Mouse (Mus musculus) bone marrow, adult 2 months (tissue): ENCODE data around the gene Maats1. TPM values are rescaled to one million over a fixed set of nuclear protein-coding genes. Genes with fewer than 3 reads are reported as not detected.

ENCODE experiments used
- H3K27ac ChIP-seq: fragments of 200-500 bp; 2 replicates; pipeline ENCODE4 v1.5.1; 2012; ENCODE audit warnings: low read depth, mild to moderate bottlenecking, control low read depth, inconsistent platforms, low read length; ENCODE audit not compliant: control insufficient read depth, poor library complexity, insufficient read depth
- H3K4me1 ChIP-seq: fragments of 200-500 bp; 2 replicates; pipeline ENCODE4 v1.6.1; 2011; ENCODE audit warnings: low read length; ENCODE audit not compliant: control insufficient read depth, insufficient read depth
- H3K4me3 ChIP-seq: fragments of 200-500 bp; replicated peaks from 2 replicates; pipeline ENCODE3; 2011; ENCODE audit warnings: mild to moderate bottlenecking, low read depth, low read length, control low read depth; ENCODE audit not compliant: control insufficient read depth
- CTCF ChIP-seq: fragments of 200-500 bp; IDR thresholded peaks from 2 replicates; pipeline ENCODE4 v1.5.1; 2011; ENCODE audit warnings: low read length, control low read depth; ENCODE audit not compliant: control insufficient read depth, insufficient read depth
- POLR2A ChIP-seq: fragments of 200-500 bp; IDR thresholded peaks from 2 replicates; pipeline ENCODE4 v1.6.1; 2011; ENCODE audit warnings: low read depth, mild to moderate bottlenecking, control low read depth, low read length, borderline replicate concordance; ENCODE audit not compliant: control insufficient read depth
- WGBS: fragments of 180-500 bp; shearing (Covaris S2); methylation state at CpG from one replicate; pipeline ENCODE4 v1.1.7; 2018; 5-methylcytosine and 5-hydroxymethylcytosine counted together
- polyA plus RNA-seq: library from polyadenylated mRNA; stranded (reverse); fragments of >200 nt; gene quantifications from 2 replicates; pipeline ENCODE4 v1.2.4, GENCODE M21; 2011; ENCODE audit warnings: low replicate concordance; ENCODE audit not compliant: missing spikeins, insufficient read depth, insufficient read length

The Maats1 gene
- polyA plus RNA-seq, 1 experiment: not detected

- Histone ChIP-seq H3K4me1 (no peaks in the 10 kb centered on the region), H3K27ac (no peak overlapping the region), H3K4me3 (no peak overlapping the region)
- TF ChIP-seq CTCF (no peak), POLR2A (no peak)
- WGBS: 69% methylated on average over 2 of the region's 2 CpGs
Measured at GRCm38 (mm10) chr16:38360317-38360716, 18.4 kb upstream of the Maats1 start.

GRCm38 (mm10) chr16:38359857-38360256 lies 17.9 kb upstream of the Maats1 start:
- 57% methylated on average over 3 of the region's 3 CpGs for WGBS
- Histone ChIP-seq H3K4me3 (no peak overlapping the region), H3K27ac (no peak overlapping the region), H3K4me1 (no peaks in the 10 kb centered on the region)
- TF ChIP-seq POLR2A (no peak), CTCF (no peak)

- TF ChIP-seq CTCF (no peak), POLR2A (no peak)
- Histone ChIP-seq H3K4me3 (no peak overlapping the region), H3K27ac (no peak overlapping the region), H3K4me1 (no peaks in the 10 kb centered on the region)
- WGBS: 87% methylated on average over 2 of the region's 2 CpGs
Measured at GRCm38 (mm10) chr16:38359241-38359640, 17.3 kb upstream of the Maats1 start.

GRCm38 (mm10) chr16:38358256-38358812 lies 16.4 kb upstream of the Maats1 start:
- no peak overlapping the region for H3K4me3 ChIP-seq
- TF ChIP-seq CTCF (no peak), POLR2A (no peak)
- no peaks in the 10 kb centered on the region for H3K4me1 ChIP-seq
- H3K27ac ChIP-seq: no peak overlapping the region
- 69% methylated on average over 6 of the region's 6 CpGs for WGBS

- TF ChIP-seq POLR2A (no peak), CTCF (no peak)
- 55% methylated on average over 5 of the region's 5 CpGs for WGBS
- Histone ChIP-seq H3K27ac (no peak overlapping the region), H3K4me1 (no peaks in the 10 kb centered on the region; the same call in 1 of the 2 replicates), H3K4me3 (no peak overlapping the region)
Measured at GRCm38 (mm10) chr16:38354185-38354913, 12.4 kb upstream of the Maats1 start.

- no peak overlapping the region for H3K27ac ChIP-seq
- H3K4me1 ChIP-seq: no peaks in the 10 kb centered on the region; the same call in 1 of the 2 replicates
- no peak for TF ChIP-seq POLR2A
- no peak for TF ChIP-seq CTCF
- 84% methylated on average over 2 of the region's 2 CpGs for WGBS
- H3K4me3 ChIP-seq: no peak overlapping the region
Measured at GRCm38 (mm10) chr16:38353642-38354041, 11.7 kb upstream of the Maats1 start.

- TF ChIP-seq POLR2A (no peak), CTCF (no peak)
- no peak overlapping the region for H3K4me3 ChIP-seq
- no peaks in the 10 kb centered on the region; the same call in 1 of the 2 replicates for H3K4me1 ChIP-seq
- no peak overlapping the region for H3K27ac ChIP-seq
Measured at GRCm38 (mm10) chr16:38352851-38353250, 10.9 kb upstream of the Maats1 start.

- TF ChIP-seq CTCF: no peak
- TF ChIP-seq POLR2A: no peak
- H3K27ac ChIP-seq: no peak overlapping the region
- no peak overlapping the region for H3K4me3 ChIP-seq
- H3K4me1 ChIP-seq: no peaks in the 10 kb centered on the region; the same call in 1 of the 2 replicates
- WGBS: 87% methylated on average over 7 of the region's 7 CpGs
Measured at GRCm38 (mm10) chr16:38352031-38352430, 10.1 kb upstream of the Maats1 start.

- 65% methylated on average over 6 of the region's 6 CpGs for WGBS
Measured at GRCm38 (mm10) chr16:38350939-38351338, 9.0 kb upstream of the Maats1 start.

More at GRCm38 (mm10) chr16:38350939-38351338, 9.0 kb upstream of the Maats1 start:
- TF ChIP-seq POLR2A: no peak
- no peaks in the 10 kb centered on the region; the same call in 1 of the 2 replicates for H3K4me1 ChIP-seq
- H3K27ac ChIP-seq: no peak overlapping the region
- no peak overlapping the region for H3K4me3 ChIP-seq
